Mouse (Mus musculus) cerebellum, adult 8-10 months (tissue): ENCODE results near the gene Plekha7.

ENCODE experiments used
- DNase-seq: peaks from one replicate; pipeline ENCODE4 v3.0.0; 2022

The Plekha7 gene

DNA sequence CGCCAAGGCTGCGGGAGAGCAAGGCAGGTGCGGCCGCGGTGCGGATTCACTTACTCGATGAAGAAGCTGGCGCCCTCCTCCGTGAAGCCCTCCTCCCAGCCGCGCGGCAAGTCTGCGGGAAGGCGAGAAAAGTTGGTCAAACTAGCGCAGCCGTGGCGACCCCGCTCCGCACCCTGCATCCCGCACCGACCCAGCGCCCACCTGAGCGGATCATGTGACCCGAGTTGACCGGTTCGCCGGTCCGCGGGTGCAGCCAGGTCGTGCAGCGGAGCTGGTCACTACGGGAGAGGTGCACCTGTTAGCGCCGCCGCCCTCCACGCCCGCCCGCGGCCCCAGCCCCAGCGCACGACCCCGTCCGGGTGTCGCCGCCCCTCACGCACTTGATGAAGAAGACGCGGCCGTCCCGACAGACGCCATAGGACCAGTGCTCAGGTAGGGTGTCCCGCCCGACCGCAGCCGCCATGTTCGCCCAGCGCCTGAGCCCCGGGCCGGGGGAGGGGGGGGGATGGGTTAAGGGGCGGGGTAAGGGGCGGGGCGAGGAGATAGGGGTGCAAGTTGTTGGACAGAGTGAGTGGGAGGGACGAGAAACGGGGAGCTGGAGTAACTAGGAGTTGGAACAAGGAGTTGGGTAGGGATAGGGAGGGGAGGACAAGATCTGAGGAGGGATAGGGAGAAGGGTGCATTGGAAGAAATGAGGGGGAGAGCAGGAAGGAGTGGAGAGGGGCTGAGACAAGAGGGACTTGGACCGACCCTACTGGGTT, at the start of gene Plekha7:
Gene Plekha7, minus strand, starts transcription at position 506 of the 761 bp plus-strand sequence.
- peak; percentile 18 for DNase-seq

GRCm38 (mm10) chr7:116336226-116336625, 28.1 kb upstream of the Plekha7 start:
- peak; percentile 38 for DNase-seq

DNA sequence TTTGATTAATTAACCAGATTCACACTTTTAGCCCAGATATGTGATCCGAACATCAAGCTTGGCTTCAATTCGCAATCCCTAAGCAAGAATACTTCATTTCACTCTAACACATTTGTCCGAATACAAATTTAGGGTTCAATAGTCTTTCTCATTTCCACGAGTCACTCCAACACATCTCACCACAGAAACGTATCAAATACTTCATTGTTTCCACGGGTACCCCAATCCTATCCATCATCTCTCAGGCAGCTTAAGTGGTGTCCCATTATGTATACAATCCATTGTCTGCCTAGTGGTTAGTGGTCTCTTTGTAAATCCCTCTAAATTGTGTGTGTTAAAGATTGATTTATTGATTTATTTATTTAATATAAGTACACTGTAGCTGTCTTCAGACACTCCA, 27.0 kb upstream of the Plekha7 start:
- no peak for DNase-seq

GRCm38 (mm10) chr7:116334669-116335038, 26.5 kb upstream of the Plekha7 start:
- no peak for DNase-seq

GRCm38 (mm10) chr7:116333713-116334668, 25.8 kb upstream of the Plekha7 start, which contains the start of gene Rps13:
TSS of gene Rps13 (minus strand) at chr7:116334195.
- DNase-seq, result peak; percentile 96

GRCm38 (mm10) chr7:116331246-116331645, 23.1 kb upstream of the Plekha7 start:
- no peak for DNase-seq

- DNase-seq, result no peak
Observed at GRCm38 (mm10) chr7:116329858-116330257, 21.7 kb upstream of the Plekha7 start.

GRCm38 (mm10) chr7:116328777-116329176, 20.6 kb upstream of the Plekha7 start:
- DNase-seq, result no peak

DNA sequence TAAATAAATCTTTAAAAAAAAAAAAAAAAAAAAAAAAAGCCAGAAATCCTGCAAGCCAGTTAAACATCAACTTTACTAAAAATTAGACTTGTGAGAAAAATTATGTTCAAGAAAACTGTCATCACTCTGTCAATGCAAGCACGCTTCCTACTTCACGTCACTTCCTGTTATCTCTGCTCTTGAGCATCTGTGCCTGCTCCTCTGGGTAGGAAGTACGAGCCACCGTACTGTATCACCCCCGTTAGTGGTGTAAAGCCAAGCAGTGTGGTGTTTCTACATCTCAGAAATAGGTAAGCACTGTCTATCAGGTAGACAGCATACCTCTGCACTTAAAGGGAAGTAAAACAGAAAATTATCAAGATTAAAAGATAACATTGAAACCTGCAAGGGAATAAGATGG, 19.7 kb upstream of the Plekha7 start:
- no peak for DNase-seq

DNA sequence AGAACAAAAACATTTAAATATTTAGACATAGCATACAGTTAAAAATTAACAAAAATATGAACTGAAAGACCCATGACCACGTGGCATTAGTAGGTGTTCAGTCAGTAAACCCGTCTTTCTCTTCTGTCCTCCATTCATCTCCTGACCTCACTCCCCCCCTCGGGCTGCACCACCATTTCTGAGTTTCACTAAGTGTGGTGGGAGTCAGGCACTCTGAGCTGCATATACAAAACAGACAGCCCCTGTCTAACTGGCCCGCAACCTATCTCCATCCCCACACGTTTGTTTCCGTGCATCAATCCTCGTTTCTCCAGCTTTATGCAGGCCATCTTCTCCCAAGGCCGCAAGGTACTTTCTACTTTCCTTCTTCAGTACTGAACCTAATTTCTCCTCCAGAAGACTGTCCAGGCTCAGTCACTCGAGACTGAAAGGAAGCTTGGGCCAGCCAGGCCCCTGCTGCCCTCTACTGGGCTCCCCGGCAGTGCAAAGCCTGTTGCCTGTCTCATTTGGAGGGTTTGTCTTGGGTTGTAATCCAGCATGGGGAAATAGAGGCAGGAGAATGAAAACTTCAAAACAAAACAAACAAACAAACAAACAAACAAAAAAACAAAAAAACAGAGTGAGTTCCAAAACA, 15.3 kb upstream of the Plekha7 start:
- DNase-seq, result peak; percentile 36

GRCm38 (mm10) chr7:116309456-116309855, 1.3 kb upstream of the Plekha7 start:
- DNase-seq, result no peak

GRCm38 (mm10) chr7:116308632-116308991, 436 bp upstream of the Plekha7 start:
- no peak for DNase-seq

- peak; percentile 46 for DNase-seq
Observed at GRCm38 (mm10) chr7:116307099-116307870, 891 bp downstream of the Plekha7 start.

DNA sequence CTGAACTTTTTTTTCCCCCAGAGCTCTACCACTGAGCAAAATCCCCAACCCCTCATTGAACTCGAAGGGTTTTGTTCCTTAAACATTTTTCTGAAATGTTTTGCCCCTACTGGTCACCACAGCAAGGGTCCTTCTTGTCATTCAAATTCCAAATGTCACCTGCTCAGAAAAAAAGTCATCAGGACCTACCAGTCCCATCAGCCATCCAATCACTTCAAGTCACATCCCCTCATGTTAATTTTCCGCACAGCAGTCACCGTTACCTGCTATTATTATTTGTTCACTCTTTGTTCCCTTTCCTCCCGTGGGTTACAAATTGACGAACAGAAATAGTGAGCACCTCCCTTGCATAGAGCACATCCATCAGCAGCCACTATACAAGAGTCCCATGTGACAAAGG, 1.6 kb downstream of the Plekha7 start:
- no peak for DNase-seq

GRCm38 (mm10) chr7:116301661-116302311, 6.4 kb downstream of the Plekha7 start:
- DNase-seq, result no peak

GRCm38 (mm10) chr7:116301144-116301543, 7.0 kb downstream of the Plekha7 start:
- no peak for DNase-seq

DNA sequence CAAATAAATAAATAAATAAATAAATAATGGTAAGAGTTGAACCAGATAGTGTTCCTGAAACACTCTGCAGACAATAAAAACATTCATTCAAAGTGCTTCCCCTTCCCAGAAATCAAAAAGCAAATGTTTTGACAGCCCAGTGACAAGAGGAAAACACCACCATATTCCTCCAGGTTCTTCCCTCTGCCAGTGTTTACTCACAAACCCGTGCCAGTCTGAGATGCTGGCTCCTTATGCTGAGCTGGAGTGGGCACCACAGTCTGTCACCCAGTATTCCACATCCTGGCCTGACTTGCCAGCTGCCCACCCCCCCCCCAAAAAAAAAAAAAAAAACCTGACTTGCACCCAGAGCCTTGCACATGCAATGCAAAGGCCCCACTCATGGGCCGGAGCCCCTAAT, 9.3 kb downstream of the Plekha7 start:
- no peak for DNase-seq

GRCm38 (mm10) chr7:116298389-116298788, 9.8 kb downstream of the Plekha7 start:
- no peak for DNase-seq

GRCm38 (mm10) chr7:116294961-116295360, 13.2 kb downstream of the Plekha7 start:
- no peak for DNase-seq

DNA sequence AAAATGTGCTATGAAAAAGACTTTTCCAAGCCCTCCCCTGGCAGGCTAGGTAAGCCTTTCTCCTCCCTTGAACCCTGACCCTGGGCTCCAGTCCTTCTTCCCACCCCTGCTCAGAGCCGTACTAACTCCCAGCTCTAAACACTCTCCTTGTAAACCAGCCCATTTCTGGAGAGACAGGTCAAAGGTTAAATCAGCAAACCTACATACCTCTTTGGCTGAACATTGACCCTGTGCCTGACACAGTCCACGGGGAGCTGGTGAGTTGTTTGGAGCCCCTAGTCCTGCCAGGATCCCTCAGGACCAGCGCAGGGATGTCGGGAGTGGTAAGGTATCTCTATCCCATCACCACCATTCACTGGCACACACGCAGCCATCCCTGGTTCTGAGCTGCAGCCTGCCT, 15.8 kb downstream of the Plekha7 start:
- no peak for DNase-seq

DNA sequence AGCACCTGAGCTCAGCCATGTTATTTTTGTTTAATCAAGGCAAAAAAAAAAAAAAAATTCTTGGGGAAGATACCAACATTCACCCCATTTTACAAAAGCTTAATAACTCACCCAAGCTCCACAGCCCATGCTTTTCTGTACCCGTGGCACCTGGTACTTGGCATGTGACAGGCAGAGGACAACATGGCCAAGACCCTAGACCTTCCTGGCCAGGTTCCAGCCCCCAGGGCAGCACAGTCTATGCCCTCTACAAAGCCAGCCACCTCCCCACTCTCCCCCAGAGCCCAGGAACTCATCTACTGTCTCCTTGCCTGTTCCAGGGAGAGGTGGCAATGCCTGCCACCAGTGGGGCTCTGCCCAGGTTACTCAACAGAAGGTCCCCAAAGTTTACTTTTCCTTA, 17.6 kb downstream of the Plekha7 start:
- DNase-seq, result no peak

DNA sequence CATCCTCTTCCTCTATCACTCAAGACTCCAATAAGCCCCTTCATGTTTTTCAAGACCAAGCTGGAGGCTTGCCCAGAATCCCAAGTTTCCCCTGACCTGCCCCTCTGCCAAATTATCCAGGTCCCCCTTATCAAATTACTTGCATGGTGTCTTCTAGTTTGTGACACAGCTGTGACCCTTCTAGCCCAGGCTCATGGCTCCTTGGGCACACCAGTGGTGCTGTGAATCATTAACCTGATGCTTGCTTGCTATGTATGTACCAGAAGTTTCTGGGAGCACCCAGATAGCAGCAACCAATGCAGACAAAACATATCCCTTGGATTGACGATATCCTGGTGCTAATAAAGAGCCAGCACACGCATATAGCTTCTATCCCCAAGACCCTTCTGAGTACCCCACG, 19.2 kb downstream of the Plekha7 start:
- no peak for DNase-seq
